Mouse (Mus musculus) yolk sac, embryonic 10.5 days (tissue): ENCODE results near the gene Cadm4.

Experiments used
- DNase-seq: peaks from one replicate; pipeline ENCODE4 v3.0.0-alpha.2; 2017; ENCODE audit warnings: low spot score

The Cadm4 gene

GRCm38 (mm10) chr7:24533031-24533571 is 51.3 kb downstream of the Cadm4 start:
- no peak for DNase-seq

- no peak for DNase-seq
Observed at GRCm38 (mm10) chr7:24533806-24534205, 52.0 kb downstream of the Cadm4 start.

- no peak for DNase-seq
Observed at GRCm38 (mm10) chr7:24534301-24534700, 52.5 kb downstream of the Cadm4 start.

- no peak for DNase-seq
Observed at GRCm38 (mm10) chr7:24537081-24537480, 55.3 kb downstream of the Cadm4 start.

- no peak for DNase-seq
Observed at GRCm38 (mm10) chr7:24537591-24537990, 55.8 kb downstream of the Cadm4 start.

GRCm38 (mm10) chr7:24538154-24538553 is 56.3 kb downstream of the Cadm4 start:
- DNase-seq: no peak

GRCm38 (mm10) chr7:24538701-24539100 is 56.9 kb downstream of the Cadm4 start:
- no peak for DNase-seq

GRCm38 (mm10) chr7:24539686-24540085 is 57.9 kb downstream of the Cadm4 start:
- DNase-seq: no peak

GRCm38 (mm10) chr7:24544506-24544905 is 62.7 kb downstream of the Cadm4 start:
- DNase-seq: no peak

GRCm38 (mm10) chr7:24546068-24546614 is 64.3 kb downstream of the Cadm4 start, which contains the start of the genes Pinlyp and Xrcc1:
TSS of gene Pinlyp (minus strand) at chr7:24546118.
TSS of gene Xrcc1 (plus strand) at chr7:24546289.
- DNase-seq: no peak

- peak; percentile 99 for DNase-seq
Observed at GRCm38 (mm10) chr7:24546634-24547389, 65.0 kb downstream of the Cadm4 start.

GRCm38 (mm10) chr7:24547534-24548036 is 65.8 kb downstream of the Cadm4 start:
- no peak for DNase-seq

GRCm38 (mm10) chr7:24551985-24552759 is 70.3 kb downstream of the Cadm4 start:
- DNase-seq: peak; percentile 87
